Mouse (Mus musculus) liver, postnatal 0 days (tissue): Measurements from ENCODE around the gene Tprg.

ENCODE experiments used
- CTCF ChIP-seq: sonication (generic); IDR thresholded peaks from 2 replicates; pipeline ENCODE4 v1.5.1; 2016; ENCODE audit warnings: antibody characterized with exemption, low read depth
- EP300 ChIP-seq: IDR thresholded peaks from 2 replicates; pipeline ENCODE4 v1.6.1; 2016; ENCODE audit warnings: antibody characterized with exemption, low read depth, mild to moderate bottlenecking

- TF ChIP-seq CTCF (no peak), EP300 (no peak)
These were observed 124.7 kb downstream of the Tprg start for GRCm38 (mm10) chr16:25411307-25411706.
